Mouse (Mus musculus) liver, adult 2 months (tissue): ENCODE measurements around the gene Gpha2.

ENCODE experiments used
- CTCF ChIP-seq: fragments of 200-500 bp; IDR thresholded peaks from 2 replicates; pipeline ENCODE4 v1.5.1; 2011; ENCODE audit warnings: low read depth, low read length, control low read depth
- POLR2A ChIP-seq: fragments of 200-500 bp; IDR thresholded peaks from 2 replicates; pipeline ENCODE4 v1.6.1; 2011; ENCODE audit warnings: low read length, control low read depth; ENCODE audit not compliant: insufficient read depth; ENCODE audit errors: extremely low read depth

DNA sequence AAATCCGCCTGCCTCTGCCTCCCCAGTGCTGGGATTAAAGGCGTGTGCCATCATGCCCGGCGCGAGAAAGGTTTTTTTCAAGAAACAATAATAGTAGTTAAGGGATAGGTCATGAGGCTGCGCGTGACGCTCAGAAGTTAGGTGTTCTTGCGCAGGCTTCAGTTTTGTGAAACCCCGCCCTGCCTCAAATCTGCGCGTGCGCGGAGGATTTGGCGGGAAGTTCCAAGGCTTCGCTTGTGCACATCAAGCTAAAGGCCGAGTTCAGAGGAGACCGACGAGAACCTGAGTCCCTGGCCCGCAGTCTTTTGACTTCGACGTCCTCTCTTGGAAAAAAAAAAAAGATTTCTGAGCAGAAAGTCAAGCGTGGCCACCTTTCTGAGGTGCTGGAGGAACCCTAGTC lies 42.0 kb upstream of the Gpha2 start, which contains the start of gene Majin:
- TF ChIP-seq CTCF (no peak), POLR2A (no peak)
